Mouse (Mus musculus): ENCODE results near the gene Gpx5.

- TF ChIP-seq TAL1 (IDR thresholded peaks at IDR 0.05; ENCODE audit: low read length), result no peak
- TF ChIP-seq GATA1 (IDR thresholded peaks at IDR 0.05; ENCODE audit: low read length), result no peak
These were observed 21.4 kb upstream of the Gpx5 start for GRCm38 (mm10) chr13:21313903-21314302.

Data from erythroblast, embryonic 14.5 days (primary cell).